ENCODE assay signal across 28 mouse cellular contexts in the genomic region with DNA sequence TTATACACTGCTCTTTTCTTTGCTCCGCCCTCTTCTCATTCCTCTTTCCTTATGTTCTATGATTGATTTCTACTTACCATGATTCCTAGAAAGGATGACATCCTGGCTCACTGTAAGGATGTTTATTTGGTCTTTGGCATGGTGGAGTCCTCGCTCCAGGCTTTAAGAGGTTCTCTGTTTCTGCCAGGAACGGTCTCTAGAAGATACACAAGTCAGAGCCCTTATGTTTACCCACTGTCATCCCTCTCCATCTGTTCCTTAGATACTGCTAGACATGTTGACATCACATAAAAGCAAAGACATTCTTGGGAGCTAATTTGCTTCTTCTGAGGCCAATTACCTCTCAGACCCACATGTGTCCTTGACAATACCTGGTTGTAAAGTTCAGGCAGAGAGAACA.
"Had no signal": no experiment of that assay in that cellular context is flagged by ENCODE, and none has a peak within 500 bp of the region (broad histone marks: within the 10 kb centered on the region; RNA-seq: fewer than 3 reads in every experiment).

No protein-coding gene starts in this region.

- ATAC-seq: hindbrain, embryonic 16.5 days; inflammation-experienced regulatory T-cells, adult 6 months; intestine, embryonic 15.5 days; intestine, postnatal 0 days had no signal

- H3K36me3 ChIP-seq: heart, embryonic 10.5 days; heart, embryonic 12.5 days; hindbrain, embryonic 10.5 days; hindbrain, embryonic 12.5 days; intestine, embryonic 15.5 days; limb, embryonic 10.5 days; limb, embryonic 12.5 days; liver, embryonic 13.5 days; liver, embryonic 15.5 days had no signal

- H3K4me1 ChIP-seq: heart, embryonic 10.5 days; heart, embryonic 12.5 days; hindbrain, embryonic 10.5 days; hindbrain, embryonic 12.5 days; intestine, embryonic 15.5 days; limb, embryonic 10.5 days; limb, embryonic 12.5 days; liver, embryonic 13.5 days; liver, embryonic 15.5 days had no signal

- H3K27ac ChIP-seq: gastrocnemius, adult 2 months; heart, embryonic 10.5 days; hindbrain, embryonic 10.5 days; hindbrain, embryonic 12.5 days; hindbrain, embryonic 14.5 days; intestine, embryonic 15.5 days; layer of hippocampus, adult 2 months; left cerebral cortex, adult 2 months; limb, embryonic 10.5 days; limb, embryonic 12.5 days; liver, embryonic 13.5 days; liver, embryonic 15.5 days had no signal

- H3K9ac ChIP-seq: heart, embryonic 12.5 days; hindbrain, embryonic 12.5 days; hindbrain, embryonic 14.5 days; intestine, embryonic 15.5 days; limb, embryonic 12.5 days; liver, embryonic 13.5 days; liver, embryonic 15.5 days had no signal

- H3K4me3 ChIP-seq: gastrocnemius, adult 2 months; heart, embryonic 10.5 days; heart, embryonic 12.5 days; hindbrain, embryonic 10.5 days; hindbrain, embryonic 12.5 days; intestine, embryonic 15.5 days; layer of hippocampus, adult 2 months; left cerebral cortex, adult 2 months; limb, embryonic 10.5 days; limb, embryonic 12.5 days; liver, embryonic 13.5 days; liver, embryonic 15.5 days had no signal

- DNase-seq: gastrocnemius, adult 2 months; gastrocnemius, postnatal 10 days; gastrocnemius, postnatal 25 days; heart, adult 18-20 months; heart, postnatal 10 days; heart, postnatal 4 days; kidney, adult 18-20 months; kidney, adult 8-10 months; kidney, postnatal 10 days; kidney, postnatal 25 days; kidney, postnatal 4 days; liver; liver, embryonic 13.5 days had no signal

- H3K9me3 ChIP-seq: heart, embryonic 10.5 days; heart, embryonic 12.5 days; hindbrain, embryonic 10.5 days; hindbrain, embryonic 12.5 days; intestine, embryonic 15.5 days; limb, embryonic 10.5 days; limb, embryonic 12.5 days; liver, embryonic 13.5 days; liver, embryonic 15.5 days had no signal

- H3K27me3 ChIP-seq: heart, embryonic 12.5 days; hindbrain, embryonic 12.5 days; intestine, embryonic 15.5 days; limb, embryonic 12.5 days; liver, embryonic 13.5 days; liver, embryonic 15.5 days had no signal

- H3K4me2 ChIP-seq: heart, embryonic 12.5 days; hindbrain, embryonic 12.5 days; hindbrain, embryonic 14.5 days; intestine, embryonic 15.5 days; limb, embryonic 12.5 days; liver, embryonic 11.5 days; liver, embryonic 13.5 days; liver, embryonic 15.5 days had no signal
